Mouse (Mus musculus) G1E (cell line): ENCODE results near the gene Rnf220.

Experiments used
- CTCF ChIP-seq: IDR thresholded peaks from 2 replicates; pipeline ENCODE4 v1.5.1; 2012; ENCODE audit warnings: low read depth, low read length, inconsistent platforms, mixed read lengths
- GATA1 ChIP-seq: IDR thresholded peaks from 2 replicates; pipeline ENCODE4 v1.6.1; 2012; ENCODE audit warnings: borderline replicate concordance, low read length, inconsistent platforms, mixed read lengths
- GATA2 ChIP-seq: IDR thresholded peaks from 2 replicates; pipeline ENCODE4 v1.6.1; 2012; ENCODE audit warnings: low read depth, low read length, inconsistent platforms, borderline replicate concordance
- POLR2AphosphoS5 ChIP-seq: IDR thresholded peaks from 2 replicates; pipeline ENCODE4 v1.6.1; 2012; ENCODE audit warnings: low read depth, low read length, inconsistent platforms; ENCODE audit not compliant: insufficient replicate concordance

DNA sequence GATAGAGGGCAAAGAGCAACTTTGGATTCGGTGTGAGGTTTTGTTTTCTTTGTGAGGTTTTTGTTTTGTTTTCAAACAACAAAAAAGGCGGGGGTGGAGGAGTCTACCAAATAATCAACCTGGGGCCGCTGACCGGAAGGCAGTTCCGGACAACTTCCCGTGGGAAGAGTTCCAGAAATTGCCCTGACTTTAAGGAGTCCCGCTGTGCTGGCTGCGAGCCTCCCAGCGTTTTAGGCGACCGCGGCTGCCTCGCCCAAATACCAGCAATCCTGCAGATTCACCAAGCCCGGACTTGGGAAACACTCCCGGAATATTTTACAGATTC, 13.0 kb downstream of the Rnf220 start:
- no peak for TF ChIP-seq GATA2
- no peak for TF ChIP-seq GATA1
- TF ChIP-seq CTCF = no peak
- no peak for TF ChIP-seq POLR2AphosphoS5
